Mouse (Mus musculus) lung, postnatal 0 days (tissue): Measurements from ENCODE around the gene Igsf23.

Experiments
- CTCF ChIP-seq: IDR thresholded peaks from 2 replicates; pipeline ENCODE4 v1.5.1; 2016; ENCODE audit warnings: antibody characterized with exemption, mild to moderate bottlenecking
- EP300 ChIP-seq: IDR thresholded peaks from 2 replicates; pipeline ENCODE4 v1.6.1; 2016; ENCODE audit warnings: antibody characterized with exemption, mild to moderate bottlenecking, control low read depth

DNA sequence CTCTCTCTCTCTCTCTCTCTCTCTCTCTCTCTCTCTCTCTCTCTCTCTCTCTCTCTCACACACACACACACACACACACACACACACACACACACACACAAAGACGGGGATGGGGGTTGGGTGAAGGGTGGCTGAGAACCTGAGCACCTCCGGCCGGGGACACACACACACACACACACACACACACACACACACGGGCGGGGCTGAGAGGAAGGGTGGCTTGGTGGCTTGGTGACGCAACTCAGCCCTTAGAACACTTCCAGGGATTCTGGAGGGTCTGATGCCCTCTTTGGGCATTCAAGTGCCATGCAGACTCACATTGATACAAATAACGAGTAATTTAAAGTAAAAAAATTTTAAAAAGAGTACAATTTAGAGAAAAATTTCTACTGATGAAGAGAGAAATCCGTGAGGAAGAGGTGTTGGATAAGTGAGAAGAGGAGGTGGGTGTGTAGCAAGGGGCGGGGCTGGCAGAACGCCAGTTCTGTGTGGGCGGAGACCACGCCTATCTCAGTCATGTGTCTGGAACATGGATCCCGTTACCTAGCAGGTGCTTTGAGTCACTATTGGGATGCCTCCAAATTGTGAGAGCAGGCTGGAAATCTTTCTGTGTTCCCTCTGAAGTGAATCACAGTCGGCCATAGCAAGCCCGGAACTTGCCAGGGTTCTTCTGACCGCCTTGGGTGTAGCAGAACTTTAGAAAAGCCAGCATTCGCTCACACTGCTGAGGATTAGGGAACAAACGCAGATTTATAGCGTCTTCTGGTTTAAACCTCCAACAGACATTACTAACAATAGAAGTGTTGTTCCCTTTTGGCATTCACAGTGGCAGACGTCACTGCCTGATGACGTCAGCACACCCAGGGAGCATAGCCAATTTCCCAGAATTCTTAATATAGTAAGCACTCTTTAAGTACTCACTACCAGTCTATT lies 17.4 kb downstream of the Igsf23 start:
- TF ChIP-seq CTCF (no peak), EP300 (peak; percentile 67)
